In the genomic region with DNA sequence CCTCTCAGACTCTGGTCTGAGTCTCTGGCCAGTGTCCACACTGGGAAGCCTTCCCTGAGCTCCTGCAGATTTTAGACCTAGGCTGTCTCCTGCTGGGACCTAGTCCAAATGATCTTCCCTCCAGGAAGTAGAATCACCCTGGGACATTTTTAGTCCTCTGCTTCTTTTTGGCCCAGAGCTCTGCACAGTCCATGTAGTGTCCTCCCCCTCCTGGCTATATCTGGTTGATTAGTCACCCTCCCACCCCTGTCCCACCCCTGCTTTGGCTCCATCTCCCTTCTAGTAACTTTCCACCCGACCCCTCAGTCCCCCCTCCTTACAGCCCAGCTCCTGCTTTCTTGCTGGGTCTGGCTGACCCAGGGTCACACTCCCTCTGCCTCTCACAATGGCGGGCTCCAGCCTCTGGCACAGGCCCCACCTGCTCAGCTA, we compare ENCODE assay signal across 9 mouse cellular contexts. TPM values are rescaled to one million over a fixed set of nuclear protein-coding genes. Genes with fewer than 3 reads are reported as not detected.
DNase-seq lines count a peak whose midpoint lies in the region; ATAC-seq and TF ChIP-seq lines count a peak whose summit lies in the region.
"Had no signal": no experiment of that assay in that cellular context is flagged by ENCODE, and none has a peak within 500 bp of the region (broad histone marks: within the 10 kb centered on the region; RNA-seq: fewer than 3 reads in every experiment).

No protein-coding gene starts in this region.

- H3K4me3 ChIP-seq in forebrain, embryonic 10.5 days, result no peak overlapping the region
- H3K4me3 ChIP-seq in forebrain, embryonic 15.5 days, result no peak overlapping the region
- H3K4me3 ChIP-seq in heart, embryonic 15.5 days, result no peak overlapping the region
- H3K4me3 ChIP-seq in lung, embryonic 14.5 days (ENCODE audit: low read depth, low read length), result no peak overlapping the region
- no peak overlapping the region for H3K4me3 ChIP-seq in liver, postnatal 0 days (ENCODE audit: low read depth, low read length)
- H3K4me3 ChIP-seq: megakaryocyte, embryonic 14.5 days had no signal

- TF ChIP-seq CTCF in lung, embryonic 14.5 days (IDR thresholded peaks at IDR 0.05; ENCODE audit: low read depth), result no peak
- no peak for TF ChIP-seq CTCF in liver, postnatal 0 days (IDR thresholded peaks at IDR 0.05; ENCODE audit: low read depth)

- peaks cover 38% of the 10 kb centered on the region for H3K4me1 ChIP-seq in forebrain, embryonic 10.5 days
- H3K4me1 ChIP-seq in forebrain, embryonic 15.5 days, result no peaks in the 10 kb centered on the region
- peaks cover 50% of the 10 kb centered on the region for H3K4me1 ChIP-seq in heart, embryonic 15.5 days (replicated peaks)
- H3K4me1 ChIP-seq in lung, embryonic 14.5 days (ENCODE audit: insufficient read depth), result peaks cover 3% of the 10 kb centered on the region
- H3K4me1 ChIP-seq in liver, postnatal 0 days (ENCODE audit: insufficient read depth), result peaks cover 9% of the 10 kb centered on the region

- no peak for TF ChIP-seq EP300 in liver, postnatal 0 days (IDR thresholded peaks at IDR 0.05; ENCODE audit: low read depth)

- peaks cover 4% of the 10 kb centered on the region; the same call in 1 of the 2 replicates for H3K9me3 ChIP-seq in forebrain, embryonic 10.5 days
- H3K9me3 ChIP-seq in forebrain, embryonic 15.5 days, result no peaks in the 10 kb centered on the region
- H3K9me3 ChIP-seq in heart, embryonic 15.5 days (replicated peaks), result no peaks in the 10 kb centered on the region
- no peaks in the 10 kb centered on the region for H3K9me3 ChIP-seq in lung, embryonic 14.5 days (ENCODE audit: low read depth, low read length)
- H3K9me3 ChIP-seq in liver, postnatal 0 days (ENCODE audit: low read length), result no peaks in the 10 kb centered on the region

- H3K27me3 ChIP-seq in forebrain, embryonic 10.5 days (ENCODE audit: poor library complexity, severe bottlenecking), result no peaks in the 10 kb centered on the region
- H3K27me3 ChIP-seq in forebrain, embryonic 15.5 days, result no peaks in the 10 kb centered on the region
- no peaks in the 10 kb centered on the region for H3K27me3 ChIP-seq in heart, embryonic 15.5 days
- no peaks in the 10 kb centered on the region for H3K27me3 ChIP-seq in lung, embryonic 14.5 days (ENCODE audit: insufficient read depth, low read length)
- H3K27me3 ChIP-seq in liver, postnatal 0 days (ENCODE audit: insufficient read depth, low read length), result no peaks in the 10 kb centered on the region

- 15% methylated on average over 2 of the region's 2 CpGs for WGBS in forebrain, embryonic 10.5 days
- 8% methylated on average over 2 of the region's 2 CpGs for WGBS in forebrain, embryonic 15.5 days
- 23% methylated on average over 2 of the region's 2 CpGs for WGBS in heart, embryonic 15.5 days
- WGBS in lung, embryonic 14.5 days, result 26% methylated on average over 2 of the region's 2 CpGs
- WGBS in liver, postnatal 0 days (ENCODE audit: insufficient replicate concordance), result 49% methylated on average over 2 of the region's 2 CpGs

- H3K4me2 ChIP-seq in forebrain, embryonic 15.5 days (replicated peaks), result no peak overlapping the region
- H3K4me2 ChIP-seq in heart, embryonic 15.5 days, result no peak overlapping the region
- H3K4me2 ChIP-seq in lung, embryonic 14.5 days, result no peak overlapping the region
- H3K4me2 ChIP-seq in liver, postnatal 0 days (ENCODE audit: low read depth, low read length), result no peak overlapping the region

- no peaks in the 10 kb centered on the region for H3K36me3 ChIP-seq in forebrain, embryonic 10.5 days (replicated peaks)
- H3K36me3 ChIP-seq in forebrain, embryonic 15.5 days, result no peaks in the 10 kb centered on the region
- no peaks in the 10 kb centered on the region for H3K36me3 ChIP-seq in heart, embryonic 15.5 days
- H3K36me3 ChIP-seq in lung, embryonic 14.5 days (ENCODE audit: insufficient read depth), result no peaks in the 10 kb centered on the region
- no peaks in the 10 kb centered on the region for H3K36me3 ChIP-seq in liver, postnatal 0 days (replicated peaks; ENCODE audit: insufficient read depth, low read length)

- ATAC-seq in forebrain, embryonic 15.5 days (replicated peaks), result no peak
- ATAC-seq in heart, embryonic 15.5 days (replicated peaks; ENCODE audit: insufficient number of reproducible peaks, insufficient read depth, low FRiP score, low read depth), result peak; percentile 77
- ATAC-seq in lung, embryonic 14.5 days (ENCODE audit: insufficient read depth), result 0 out of 2 replicates have a peak, but pooled peaks have one; percentile 22
- ATAC-seq in liver, postnatal 0 days, result no peak

- DNase-seq in forebrain, embryonic 10.5 days (ENCODE audit: extremely low spot score, low spot score), result no peak
- peak; percentile 54 for DNase-seq in embryo, embryonic 10.5 days (ENCODE audit: low spot score)
- peak; percentile 41 for DNase-seq in lung, embryonic 14.5 days
- no peak for DNase-seq in left cerebral cortex, adult 8-10 months (ENCODE audit: low spot score in 2 of 2)
- no peak for DNase-seq in right cerebral cortex, postnatal 14 days
- DNase-seq in liver, postnatal 0 days, result no peak

- H3K9ac ChIP-seq in forebrain, embryonic 15.5 days (replicated peaks), result no peak overlapping the region
- no peak overlapping the region for H3K9ac ChIP-seq in heart, embryonic 15.5 days
- H3K9ac ChIP-seq in lung, embryonic 14.5 days, result no peak overlapping the region
- H3K9ac ChIP-seq in liver, postnatal 0 days (replicated peaks), result no peak overlapping the region

- H3K27ac ChIP-seq in forebrain, embryonic 10.5 days, result peak overlapping the region; percentile 69
- no peak overlapping the region for H3K27ac ChIP-seq in forebrain, embryonic 15.5 days (replicated peaks)
- H3K27ac ChIP-seq in heart, embryonic 15.5 days, result peak overlapping the region; percentile 76
- no peak overlapping the region for H3K27ac ChIP-seq in lung, embryonic 14.5 days (ENCODE audit: low read depth)
- H3K27ac ChIP-seq in liver, postnatal 0 days (ENCODE audit: low read depth), result no peak overlapping the region

RNA-seq across cellular contexts. Expression of a gene that starts 18.3 kb away (rescaled TPM):
- 0.10 TPM in 1 of 2 replicates, not detected in the other for polyA plus RNA-seq in forebrain, embryonic 10.5 days (2016; fragmentation: Nextera tagmentation; extraction: Ambion mirVana)
- not detected in 2 replicates for polyA plus RNA-seq in forebrain, embryonic 15.5 days (2015; fragmentation: Nextera tagmentation; extraction: Ambion mirVana)
- 0.09 and 0.14 TPM in 2 replicates for polyA plus RNA-seq in heart, embryonic 15.5 days (2015; fragmentation: Nextera tagmentation; extraction: Ambion mirVana)
- polyA plus RNA-seq in lung, embryonic 14.5 days (2014; fragmentation: Nextera tagmentation; extraction: Ambion mirVana), result not detected in 2 replicates
- total RNA-seq in left cerebral cortex, adult 8-10 months (2022), result under 1 TPM in 3 of 4 experiments, not detected in 1; 0.20 to 0.32 (median 0.26) TPM
- polyA plus RNA-seq in liver, postnatal 0 days (2015; fragmentation: Nextera tagmentation; extraction: Ambion mirVana), result 0.09 and 0.11 TPM in 2 replicates

Comparison
In these comparisons a context has a peak if more than half of its experiments do, and no peak if none do; other contexts are left out.
1. H3K27ac ChIP-seq: peak in forebrain, embryonic 10.5 days (single experiment) and heart, embryonic 15.5 days (single experiment); none in forebrain, embryonic 15.5 days (single experiment), lung, embryonic 14.5 days (single experiment) and liver, postnatal 0 days (single experiment).
2. DNase-seq: peak in embryo, embryonic 10.5 days (single experiment) and lung, embryonic 14.5 days (single experiment); none in forebrain, embryonic 10.5 days (single experiment), left cerebral cortex, adult 8-10 months (0 of 2), right cerebral cortex, postnatal 14 days (single experiment) and liver, postnatal 0 days (single experiment).
3. ATAC-seq: peak in heart, embryonic 15.5 days (single experiment) and lung, embryonic 14.5 days (single experiment); none in forebrain, embryonic 15.5 days (single experiment) and liver, postnatal 0 days (single experiment).